Mouse (Mus musculus): ENCODE measurements at regions not wholly inside any gene's neighbourhood (a gene's known extent, or its start where the extent isn't known, plus 50 kb on each side); places are given as distances from the start of the nearest gene placed in this dataset.
"Not testable (repeated sequence)": the region's sequence is repeated elsewhere in the genome, so short reads cannot be mapped to it uniquely, and the experiment has no call there.

DNA sequence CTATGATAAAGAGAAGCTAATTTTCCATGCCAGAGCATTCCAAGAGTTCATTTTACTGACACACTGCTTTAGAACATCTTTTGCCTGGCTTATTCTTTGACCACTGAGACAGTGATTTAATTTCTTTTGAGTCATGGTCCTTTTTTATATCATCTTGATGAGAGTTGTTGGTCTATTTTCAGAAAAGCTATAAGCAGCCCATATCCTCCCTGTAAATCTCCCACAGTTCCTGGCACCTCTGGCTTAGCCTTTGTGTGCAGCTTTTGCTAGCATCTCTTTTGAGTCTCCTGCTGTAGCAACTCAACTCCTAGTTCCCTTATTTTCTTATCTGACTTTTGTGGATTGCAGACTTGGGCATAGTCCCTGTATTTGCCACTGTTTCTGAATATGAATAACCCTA, 207.5 kb upstream of the 4931417E11Rik start:
- DNase-seq (ENCODE audit: low spot score): no peak

DNA sequence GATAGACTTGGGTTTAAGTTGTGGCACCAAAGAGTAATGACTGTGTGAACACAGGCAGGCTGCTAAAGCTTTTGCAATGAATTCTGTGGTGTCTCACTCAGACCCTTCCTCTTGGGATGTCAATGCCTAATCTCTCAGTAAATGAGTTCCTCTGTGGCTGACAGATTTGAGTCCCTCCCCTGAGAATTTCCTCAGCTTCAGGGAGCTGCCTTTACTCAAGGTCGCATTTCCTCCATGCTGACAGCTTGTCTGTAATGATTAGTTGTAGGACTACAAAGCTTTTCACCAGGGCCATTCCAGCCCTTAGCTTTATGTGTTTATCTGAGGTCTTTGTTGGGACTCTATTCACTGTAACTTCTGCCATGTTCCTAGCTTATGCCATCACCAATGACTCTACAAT, 199.9 kb upstream of the 4931417E11Rik start:
- peak; percentile 12 for DNase-seq (ENCODE audit: low spot score)

DNA sequence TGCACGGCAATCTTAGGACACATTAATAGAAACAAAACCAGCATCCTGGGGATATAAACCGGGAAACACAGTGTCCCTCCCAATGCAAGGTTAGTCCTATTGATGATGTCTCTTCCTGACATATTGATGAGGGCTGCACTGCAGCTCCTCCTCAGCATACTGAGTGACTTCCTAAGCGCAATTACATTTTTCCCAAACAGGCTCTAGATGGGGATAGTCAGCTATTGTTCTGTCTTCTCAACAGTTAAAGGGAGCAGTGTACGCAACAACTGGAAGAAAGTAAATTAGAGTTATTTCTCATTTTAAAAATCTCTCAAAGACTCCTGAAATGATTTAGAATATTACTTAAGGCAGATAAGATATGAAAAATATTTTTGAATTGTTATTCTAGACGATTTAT, 189.5 kb upstream of the 4931417E11Rik start:
- DNase-seq (ENCODE audit: low spot score): peak; percentile 11

DNA sequence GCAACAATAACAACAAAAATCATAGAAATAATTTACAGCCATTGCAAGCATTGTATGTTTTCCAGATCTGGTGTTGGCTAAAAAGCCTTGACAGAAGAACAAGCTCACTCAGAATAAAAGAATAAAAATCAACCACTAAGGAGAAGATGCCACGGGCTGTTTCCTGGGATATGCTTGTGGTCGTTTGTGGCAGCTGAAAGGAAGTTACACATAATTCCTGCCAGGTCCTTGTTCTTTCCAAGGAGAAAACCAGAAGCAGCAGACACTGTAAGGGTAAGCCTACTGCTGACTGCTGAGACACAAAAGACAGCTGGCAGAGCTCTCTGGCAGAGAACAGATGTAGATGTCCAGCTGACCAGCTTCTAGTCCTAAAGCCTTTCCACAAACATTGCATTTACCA, 175.9 kb upstream of the 4931417E11Rik start:
- no peak for DNase-seq (ENCODE audit: low spot score)

DNA sequence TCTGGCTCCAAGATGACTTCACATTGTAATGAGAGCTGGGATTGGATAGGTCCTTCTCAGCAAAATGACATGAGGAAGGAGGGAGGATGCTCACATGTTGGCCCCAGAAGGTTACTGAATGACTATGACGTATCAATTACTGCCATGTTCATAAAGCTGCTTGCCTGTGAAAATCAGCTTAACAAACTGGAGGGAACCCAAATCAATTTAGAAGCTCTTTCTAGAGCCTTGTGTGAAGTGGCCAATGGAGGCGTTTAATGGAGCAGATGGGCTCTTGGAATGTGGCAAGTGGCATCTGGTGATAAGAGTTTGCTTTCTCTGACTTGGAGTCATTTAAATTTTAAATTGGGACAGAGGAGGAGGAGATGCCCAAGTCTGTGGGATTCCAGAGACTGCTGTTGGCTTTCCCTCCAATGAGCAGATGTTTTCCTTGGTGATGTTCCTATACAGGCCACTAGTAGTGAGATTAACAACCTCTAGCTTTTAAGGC, 175.4 kb upstream of the 4931417E11Rik start:
- no peak for DNase-seq (ENCODE audit: low spot score)

DNA sequence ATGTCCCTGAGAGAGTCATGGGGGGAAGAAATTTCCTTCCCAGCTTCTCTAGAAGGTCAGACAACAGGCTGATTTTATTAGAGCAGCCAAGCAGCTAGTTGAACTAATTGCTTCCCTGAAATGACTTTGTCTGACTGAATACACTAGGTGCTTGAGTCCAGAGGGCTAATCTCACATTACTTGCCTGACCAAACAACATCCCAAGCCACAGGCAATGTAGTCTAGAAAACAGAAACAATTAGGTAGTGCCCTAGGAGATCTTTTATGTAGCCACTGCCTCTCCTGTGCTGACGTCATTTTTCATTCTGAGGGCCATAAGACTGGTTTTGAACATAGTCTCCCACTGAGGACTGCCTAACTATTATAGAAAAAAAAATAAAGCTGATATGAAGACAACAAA, 159.1 kb upstream of the 4931417E11Rik start:
- peak; percentile 41 for DNase-seq (ENCODE audit: low spot score)

DNA sequence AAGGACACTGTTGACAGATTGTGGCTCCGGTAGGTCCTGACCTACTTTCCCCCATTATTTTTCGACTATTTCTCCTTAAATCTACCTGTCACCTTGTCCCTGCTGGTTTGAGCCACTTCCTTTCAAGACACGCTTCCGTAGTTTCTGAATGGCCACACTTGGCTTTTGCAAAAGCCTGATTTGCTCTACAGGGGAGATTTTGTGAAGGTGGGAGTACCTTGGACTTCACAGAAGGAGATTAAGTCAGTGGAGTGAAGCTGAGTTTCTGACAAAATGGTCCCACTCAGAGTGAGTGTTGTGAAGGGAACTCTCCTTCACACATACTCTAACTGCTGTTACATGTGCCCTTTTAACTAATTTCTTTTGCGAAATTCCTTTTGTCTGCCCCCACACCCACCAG, 157.0 kb upstream of the 4931417E11Rik start:
- DNase-seq (ENCODE audit: low spot score): no peak

DNA sequence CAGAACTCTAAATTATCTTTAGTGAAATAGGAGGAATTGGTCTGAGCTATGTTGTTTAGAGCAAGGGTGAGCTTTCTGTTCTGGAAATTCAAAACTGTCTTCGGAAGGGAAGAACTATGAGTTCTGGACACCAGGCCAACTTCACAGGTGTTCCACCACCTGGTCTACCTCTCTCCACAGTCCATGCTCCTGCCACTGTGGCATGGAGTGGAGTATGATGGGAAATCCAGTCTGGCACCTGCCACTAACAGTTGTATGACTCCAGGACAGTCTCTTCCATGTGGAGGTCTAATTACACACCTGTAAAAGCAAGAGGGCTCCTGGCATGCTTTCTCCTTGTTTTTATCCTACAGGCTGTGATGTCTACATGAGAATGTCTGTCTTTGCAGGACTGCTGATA, 154.7 kb upstream of the 4931417E11Rik start:
- DNase-seq (ENCODE audit: low spot score): no peak

DNA sequence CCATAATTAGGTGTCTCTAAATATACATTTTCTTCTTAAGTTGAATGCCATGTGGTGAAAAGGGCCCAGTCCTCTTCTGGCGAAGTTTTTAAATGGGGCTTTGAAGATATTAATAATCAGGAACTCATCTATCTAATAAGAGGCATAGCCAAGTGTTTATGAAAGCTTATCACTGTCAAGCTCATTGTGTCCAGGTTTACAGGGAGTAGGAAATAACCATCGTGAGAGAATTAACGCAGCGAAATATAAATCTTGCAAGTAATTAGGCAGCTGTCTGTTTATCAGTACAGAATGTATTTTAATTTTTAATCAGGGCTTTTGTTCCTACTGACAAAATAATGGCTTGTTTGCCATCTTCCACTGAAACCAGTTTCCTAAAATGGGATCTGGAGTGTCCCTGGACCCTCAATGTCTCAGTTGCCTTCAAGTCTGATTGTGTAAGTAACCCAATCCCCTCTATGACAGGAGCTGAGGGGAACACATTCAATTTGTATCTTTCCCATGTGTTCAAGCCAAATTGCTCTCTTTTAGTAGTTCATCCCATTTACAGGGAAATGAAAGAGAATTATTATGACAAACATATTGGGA, 152.5 kb upstream of the 4931417E11Rik start:
- DNase-seq (ENCODE audit: low spot score): no peak

DNA sequence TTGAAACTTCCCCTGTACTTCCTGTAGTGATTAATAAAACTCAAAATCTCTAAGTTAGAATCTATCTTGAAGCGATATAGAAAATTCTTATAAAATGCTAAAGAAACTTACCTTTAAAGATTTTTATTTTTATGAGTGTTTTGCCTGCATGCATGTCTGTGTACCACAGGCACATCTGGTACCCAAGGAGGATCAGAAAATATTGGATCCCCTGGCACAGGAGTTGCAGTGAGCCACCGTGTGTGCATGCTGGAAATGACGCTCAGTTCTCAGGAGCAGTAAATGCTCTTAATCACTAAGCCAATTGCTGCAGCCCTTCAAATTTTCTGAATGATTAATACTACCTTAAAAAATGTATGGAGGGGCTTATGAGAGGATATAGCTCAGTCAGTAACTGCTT, 142.8 kb upstream of the 4931417E11Rik start:
- peak; percentile 7 for DNase-seq (ENCODE audit: low spot score)

DNA sequence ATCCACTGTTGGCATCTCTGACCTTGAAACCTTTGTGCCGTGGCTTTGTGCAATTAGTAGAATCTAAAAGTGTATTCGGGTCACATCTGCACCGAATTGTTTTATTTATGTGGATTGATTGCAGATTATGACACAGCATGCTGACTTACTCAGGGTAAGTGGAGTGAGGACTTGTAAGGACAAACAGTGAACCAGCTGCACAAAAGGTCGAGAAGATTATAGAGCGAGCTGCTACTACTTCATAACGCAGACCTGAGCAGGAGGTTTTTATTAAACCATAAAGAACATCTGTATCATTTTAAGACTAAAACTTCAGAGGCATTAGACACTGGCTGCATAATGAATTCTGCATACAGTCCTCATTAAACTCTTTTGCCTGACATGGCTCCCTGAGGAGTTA, 142.4 kb upstream of the 4931417E11Rik start:
- DNase-seq (ENCODE audit: low spot score): peak; percentile 24

DNA sequence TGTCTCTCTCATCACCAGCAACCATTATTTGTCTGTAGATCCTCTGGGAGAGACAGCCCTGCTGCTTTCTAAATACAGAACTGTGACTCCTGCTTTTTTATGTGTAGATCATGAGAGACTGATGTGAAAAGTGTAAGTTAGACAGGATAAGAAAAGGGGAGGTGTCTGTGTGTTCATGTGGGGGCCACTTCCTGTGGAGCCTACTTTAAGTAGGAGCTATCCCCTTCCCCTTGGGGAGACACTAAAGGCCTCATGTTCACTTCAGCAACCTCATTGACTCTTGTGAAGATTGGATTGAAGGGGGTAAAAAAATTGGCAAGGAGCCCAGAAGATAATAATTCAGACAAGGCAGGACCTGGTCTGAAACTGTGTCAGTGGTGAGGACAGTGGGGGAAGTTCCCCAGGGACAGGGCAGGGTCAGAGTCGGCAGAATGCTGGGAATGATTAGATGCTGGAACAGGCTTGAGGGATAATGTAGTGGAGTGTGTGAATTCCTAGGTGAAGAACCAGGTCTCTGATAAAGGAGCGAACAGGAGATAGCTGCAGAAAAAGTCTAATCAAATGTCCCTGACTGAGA, 140.7 kb upstream of the 4931417E11Rik start:
- peak; percentile 2 for DNase-seq (ENCODE audit: low spot score)

DNA sequence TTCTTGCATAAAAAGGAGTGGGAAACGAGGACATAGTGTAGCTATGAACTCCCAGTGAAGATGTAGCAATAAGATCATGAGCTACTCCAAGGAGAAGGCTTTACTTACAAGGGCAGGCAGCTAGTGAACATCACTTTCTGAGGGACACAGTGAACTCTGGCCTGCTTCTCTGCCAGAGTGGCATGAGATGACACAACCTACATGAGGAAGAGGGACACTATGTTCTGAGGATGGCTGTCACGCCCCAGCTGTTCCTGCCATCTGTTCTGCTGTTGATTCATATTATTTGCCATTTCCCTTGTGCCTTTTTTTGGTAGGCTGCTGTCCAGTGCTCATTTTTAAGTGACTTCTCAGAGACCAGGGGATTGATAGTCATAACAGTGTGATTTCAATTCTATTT, 118.2 kb upstream of the 4931417E11Rik start:
- DNase-seq (ENCODE audit: low spot score): no peak

DNA sequence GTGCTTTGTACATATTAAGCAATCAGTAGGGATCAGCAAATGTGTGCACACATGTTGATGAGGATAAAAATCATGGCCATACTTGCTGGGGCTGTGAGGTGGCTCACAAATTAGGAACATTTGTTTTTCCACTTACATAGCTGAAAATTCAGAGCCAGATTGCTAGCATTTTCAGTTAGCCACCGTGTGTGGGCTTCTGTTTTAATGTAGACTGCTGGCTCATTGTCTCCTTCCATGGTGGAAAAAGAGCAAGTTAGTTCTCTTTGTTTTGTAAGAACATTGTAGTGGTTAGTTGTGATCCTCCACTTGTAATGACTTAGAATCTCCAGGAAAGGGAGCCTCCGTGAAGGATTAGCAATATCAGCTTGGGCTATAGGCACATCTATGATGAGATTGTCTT, 107.2 kb upstream of the 4931417E11Rik start:
- no peak for DNase-seq (ENCODE audit: low spot score)

DNA sequence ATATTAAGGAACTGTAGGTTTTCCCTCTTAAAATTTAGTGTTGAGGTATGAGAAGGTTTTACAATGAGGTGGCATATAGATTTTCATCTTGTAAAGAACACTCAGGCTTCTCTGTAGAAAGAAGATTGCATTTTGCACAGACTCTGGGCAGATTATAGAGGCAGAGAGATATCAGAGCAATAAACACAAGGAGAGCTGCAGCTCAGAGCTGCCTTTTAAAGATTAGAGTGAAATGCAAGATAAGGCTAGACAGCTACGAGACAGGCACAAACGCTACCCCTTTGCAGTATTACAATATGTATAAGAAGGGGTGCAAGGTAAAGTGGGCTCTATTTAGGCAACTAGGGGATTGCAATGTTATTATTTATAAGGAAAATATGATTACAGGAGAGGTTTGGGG, 90.5 kb upstream of the 4931417E11Rik start:
- no peak for DNase-seq (ENCODE audit: low spot score)

DNA sequence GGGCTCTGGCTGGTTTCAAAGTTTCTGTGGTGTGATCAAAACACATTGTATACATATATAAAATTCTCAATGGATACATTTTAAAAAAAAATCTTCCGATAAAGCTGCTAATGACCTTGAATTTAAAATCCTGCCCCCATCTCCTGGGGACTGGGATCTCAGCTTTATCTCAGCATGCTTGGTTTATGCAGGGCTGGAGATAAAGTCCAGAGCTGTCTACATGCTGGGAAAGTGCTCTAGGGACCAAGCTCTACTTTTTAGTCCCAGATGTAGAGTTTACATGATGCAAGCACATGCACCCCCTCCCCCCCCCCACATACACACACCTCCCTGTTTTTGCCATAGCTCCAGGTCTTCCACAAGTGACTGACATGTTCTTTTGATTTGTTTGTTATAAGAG, 61.1 kb upstream of the 4931417E11Rik start:
- DNase-seq (ENCODE audit: low spot score): no peak

DNA sequence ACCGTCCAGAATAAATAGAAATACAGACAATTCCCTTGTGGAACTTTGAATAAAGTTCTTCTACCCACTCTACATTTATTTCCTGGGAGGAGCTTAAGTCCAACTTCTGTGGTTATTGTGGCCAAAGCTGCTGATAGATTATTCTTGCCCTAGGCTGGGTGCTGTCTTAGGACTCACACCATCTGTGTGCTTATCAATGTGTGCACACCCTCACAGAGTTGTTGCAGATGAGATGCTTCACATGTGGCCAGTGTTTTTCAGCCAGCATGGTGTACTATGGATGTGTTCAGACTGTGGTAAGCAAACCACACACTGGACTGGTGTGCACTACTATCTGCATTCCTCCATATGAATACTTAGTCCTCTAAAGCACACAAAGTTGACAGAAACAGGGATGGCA, 60.6 kb upstream of the 4931417E11Rik start:
- no peak for DNase-seq (ENCODE audit: low spot score)

DNA sequence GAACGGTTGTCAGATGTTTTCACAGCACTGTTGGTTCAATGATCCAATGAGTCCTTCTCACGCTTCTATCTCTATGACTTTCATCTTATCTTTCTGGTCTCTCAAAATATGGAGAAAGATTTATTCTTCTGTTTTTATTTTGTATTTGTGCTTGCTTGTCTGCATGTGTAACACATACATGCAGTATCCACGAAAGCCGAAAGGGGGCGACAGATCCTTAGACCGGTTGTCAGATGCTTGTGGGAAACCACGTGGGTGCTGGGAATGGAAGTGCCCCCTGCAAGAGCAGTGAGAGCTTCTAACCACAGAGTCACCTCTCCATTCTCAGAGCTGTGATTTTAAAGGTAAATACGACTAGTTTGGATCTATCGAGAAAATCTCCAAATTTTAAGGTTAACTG, 54.2 kb upstream of the 4931417E11Rik start:
- DNase-seq (ENCODE audit: low spot score): no peak

DNA sequence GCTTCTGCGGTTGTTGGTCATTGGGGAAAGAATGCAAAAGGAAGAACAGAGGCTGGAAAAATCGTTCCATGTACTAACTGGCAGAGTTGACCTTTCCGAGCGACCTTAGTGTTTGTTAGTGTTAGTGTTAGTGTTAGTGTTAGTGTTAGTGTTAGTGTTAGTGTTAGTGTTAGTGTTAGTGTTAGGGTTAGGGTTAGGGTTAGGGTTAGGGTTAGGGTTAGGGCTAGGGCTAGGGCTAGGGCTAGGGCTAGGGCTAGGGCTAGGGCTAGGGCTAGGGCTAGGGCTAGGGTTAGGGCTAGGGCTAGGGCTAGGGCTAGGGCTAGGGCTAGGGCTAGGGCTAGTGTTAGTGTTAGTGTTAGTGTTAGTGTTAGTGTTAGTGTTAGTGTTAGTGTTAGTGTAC, 50.4 kb upstream of the 4931417E11Rik start:
- not testable (repeated sequence) for DNase-seq (ENCODE audit: low spot score)

Measured in retina, embryonic 14.5 days (tissue).